Mouse (Mus musculus): ENCODE measurements around the gene 1500009C09Rik.
A peak's percentile ranks its signal among the peaks of the same experiment; 100 is the strongest.

1500009C09Rik gene

GRCm38 (mm10) chr15:82252097-82252496, at the start of gene 1500009C09Rik:
Gene 1500009C09Rik (plus strand): TSS chr15:82252397.
- DNase-seq: no peak

- DNase-seq: peak; percentile 48
Observed at GRCm38 (mm10) chr15:82203090-82203489, 49.1 kb upstream of the 1500009C09Rik start.

- peak; percentile 81 for DNase-seq
Observed at GRCm38 (mm10) chr15:82203611-82204351, 48.4 kb upstream of the 1500009C09Rik start.

- no peak for DNase-seq
Observed at GRCm38 (mm10) chr15:82204680-82205371, 47.4 kb upstream of the 1500009C09Rik start.

GRCm38 (mm10) chr15:82206365-82207104, 45.7 kb upstream of the 1500009C09Rik start:
- peak; percentile 94 for DNase-seq

- no peak for DNase-seq
Observed at GRCm38 (mm10) chr15:82207105-82207459, 45.1 kb upstream of the 1500009C09Rik start.

DNA sequence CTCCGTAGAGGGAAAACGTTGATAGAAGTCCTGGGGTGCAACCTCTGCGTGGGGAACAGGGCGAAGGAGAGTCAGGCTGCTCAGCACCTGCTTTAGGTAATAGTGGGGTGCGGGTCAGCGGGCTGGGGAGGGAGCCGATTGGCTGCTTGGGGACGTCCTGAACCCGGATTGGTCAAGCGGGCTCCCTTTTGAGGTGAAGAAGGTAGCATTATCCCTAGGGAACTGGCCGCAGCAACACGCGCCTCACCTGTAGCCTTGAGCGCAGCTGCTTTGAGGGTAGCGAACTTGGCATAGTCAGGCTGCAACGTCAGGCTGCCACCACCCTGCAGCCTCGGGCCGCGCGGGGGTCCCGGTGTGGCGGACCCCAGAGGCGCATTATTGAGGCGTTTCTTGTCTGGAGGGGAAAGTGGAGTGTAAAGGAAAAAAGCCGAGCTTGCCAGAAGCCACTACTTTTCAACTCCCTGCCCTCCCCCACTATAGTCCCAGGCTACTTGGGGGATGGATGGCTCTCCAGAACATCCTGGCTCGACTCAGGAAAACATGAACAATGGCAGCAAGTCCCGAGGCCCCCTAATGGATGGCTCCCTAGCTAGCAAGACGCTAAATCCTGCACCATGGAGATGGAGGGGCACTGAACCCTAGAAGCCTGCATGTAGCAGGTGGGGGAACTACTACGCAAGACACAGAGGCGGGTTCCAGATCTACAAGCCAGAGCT, 44.5 kb upstream of the 1500009C09Rik start:
- no peak for DNase-seq

GRCm38 (mm10) chr15:82208307-82208706, 43.9 kb upstream of the 1500009C09Rik start:
- no peak for DNase-seq

GRCm38 (mm10) chr15:82209295-82210050, 42.7 kb upstream of the 1500009C09Rik start:
- peak; percentile 42 for DNase-seq

- DNase-seq: no peak
Observed at GRCm38 (mm10) chr15:82210801-82211200, 41.4 kb upstream of the 1500009C09Rik start.

GRCm38 (mm10) chr15:82211281-82211680, 40.9 kb upstream of the 1500009C09Rik start:
- no peak for DNase-seq

DNA sequence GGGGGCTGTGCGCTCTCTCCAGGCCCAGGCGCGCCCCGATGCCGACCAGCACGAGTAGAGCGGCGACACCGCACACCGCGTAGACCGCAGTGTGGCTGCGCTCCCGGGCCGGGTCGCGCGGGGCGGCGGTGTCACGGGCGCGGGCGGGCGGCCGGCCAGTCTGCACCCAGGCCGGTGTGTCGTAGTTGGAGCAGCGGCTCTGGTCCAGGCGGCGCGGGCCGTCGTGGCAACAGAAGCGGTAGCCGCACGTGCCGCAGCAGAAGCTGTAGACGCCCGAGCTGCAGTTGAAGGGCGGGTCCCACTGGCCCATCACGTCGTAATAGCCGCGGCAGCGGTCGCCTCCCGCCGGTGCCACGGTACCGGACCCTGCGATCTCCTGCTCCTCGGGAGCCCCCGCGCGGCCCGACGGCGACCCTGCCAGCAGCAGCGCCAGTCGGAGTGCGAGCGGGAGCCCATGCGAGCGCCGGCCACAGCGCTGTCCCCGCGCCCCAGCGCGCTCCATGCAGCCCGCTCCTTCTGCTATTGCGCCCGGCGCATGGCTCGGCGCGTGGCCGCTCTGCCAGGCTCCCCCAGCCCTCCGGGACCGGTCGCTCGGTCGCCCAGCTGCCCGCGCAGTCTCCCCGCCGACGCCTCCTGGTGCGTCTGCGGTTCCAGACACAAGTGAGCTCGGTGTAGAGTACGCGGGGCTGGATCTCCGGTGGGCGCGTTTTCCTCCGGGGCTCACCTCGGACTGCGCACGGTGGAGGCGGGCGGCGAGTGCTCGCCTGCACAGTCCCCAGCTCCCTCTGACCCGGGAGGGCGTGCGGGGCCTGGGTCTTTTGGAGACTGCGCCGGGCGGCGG, 40.1 kb upstream of the 1500009C09Rik start:
- peak; percentile 61 for DNase-seq

DNA sequence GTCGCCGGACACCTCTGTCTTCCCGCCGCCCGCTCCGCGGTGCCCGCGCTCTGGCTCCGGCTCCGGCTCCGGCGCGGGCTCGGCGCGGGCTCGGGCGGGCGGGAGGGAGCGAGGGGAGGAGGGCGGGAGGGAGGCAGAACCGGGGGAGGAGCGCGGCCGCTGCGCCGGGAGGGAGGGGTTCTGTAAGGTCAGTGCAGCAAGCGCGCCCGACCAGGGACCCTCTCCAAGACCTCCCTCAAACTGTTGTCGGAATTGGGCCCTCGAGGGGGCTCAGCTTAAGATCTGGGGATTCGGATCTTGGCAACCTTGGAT, 39.5 kb upstream of the 1500009C09Rik start, which contains the start of gene Shisa8:
Gene Shisa8 (minus strand): TSS at position 64 of the 312 bp plus-strand sequence.
- peak; percentile 58 for DNase-seq

DNA sequence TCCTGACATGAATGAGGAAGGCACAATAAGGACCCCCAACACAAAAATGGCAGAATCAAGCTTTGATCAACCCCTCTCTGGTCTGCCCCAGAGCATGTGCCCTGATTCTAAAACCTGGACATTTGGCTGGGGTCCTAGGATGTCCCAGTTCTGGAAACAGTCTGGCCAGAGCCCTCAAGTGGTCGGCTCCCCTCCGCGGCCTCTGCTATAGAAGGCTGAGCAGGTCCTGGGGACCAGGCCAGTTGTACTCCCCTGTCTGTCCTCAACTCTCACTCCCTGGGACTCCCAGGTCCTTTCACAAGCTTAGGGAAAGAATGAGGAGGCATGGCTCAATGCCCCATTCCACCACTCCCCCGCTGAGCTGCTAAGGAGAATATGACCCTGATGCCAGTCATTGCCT, 39.0 kb upstream of the 1500009C09Rik start:
- DNase-seq: peak; percentile 55

GRCm38 (mm10) chr15:82215332-82216046, 36.7 kb upstream of the 1500009C09Rik start:
- peak; percentile 69 for DNase-seq

DNA sequence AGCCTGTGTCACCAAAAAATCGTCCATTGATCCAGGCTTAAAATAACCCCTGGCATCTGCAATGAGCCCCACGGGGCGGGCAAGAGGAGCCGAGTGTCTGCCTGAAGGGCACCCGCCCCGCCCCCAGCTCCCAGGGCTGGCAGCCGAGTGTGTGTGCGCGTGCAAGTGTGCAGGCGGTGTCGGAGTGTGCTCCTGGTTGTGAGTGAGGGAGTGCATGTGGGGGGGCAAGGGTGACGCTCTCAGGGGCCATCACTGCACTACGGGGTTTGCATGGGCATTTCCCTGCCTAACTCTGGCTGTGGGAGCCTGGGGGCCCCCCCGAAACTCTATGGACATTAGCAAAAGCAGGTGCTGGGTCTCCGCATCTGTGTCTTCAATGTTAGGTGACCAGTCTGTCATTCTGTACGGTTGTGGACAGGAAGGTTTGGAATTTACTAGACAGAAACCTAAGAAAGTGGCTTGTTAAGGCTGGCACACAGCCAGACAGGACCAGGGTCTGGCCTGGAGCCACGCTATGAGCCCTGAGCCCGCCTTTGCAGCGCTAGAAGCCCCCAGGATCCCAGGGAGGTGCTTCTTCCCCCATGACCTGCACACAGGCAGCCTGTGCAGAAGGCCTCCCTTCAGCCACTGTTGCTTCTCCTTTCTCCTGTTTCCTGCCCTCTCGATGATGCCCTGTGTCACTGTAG, 35.9 kb upstream of the 1500009C09Rik start:
- no peak for DNase-seq

GRCm38 (mm10) chr15:82217039-82217438, 35.2 kb upstream of the 1500009C09Rik start:
- no peak for DNase-seq

- no peak for DNase-seq
Observed at GRCm38 (mm10) chr15:82217980-82218379, 34.2 kb upstream of the 1500009C09Rik start.

DNA sequence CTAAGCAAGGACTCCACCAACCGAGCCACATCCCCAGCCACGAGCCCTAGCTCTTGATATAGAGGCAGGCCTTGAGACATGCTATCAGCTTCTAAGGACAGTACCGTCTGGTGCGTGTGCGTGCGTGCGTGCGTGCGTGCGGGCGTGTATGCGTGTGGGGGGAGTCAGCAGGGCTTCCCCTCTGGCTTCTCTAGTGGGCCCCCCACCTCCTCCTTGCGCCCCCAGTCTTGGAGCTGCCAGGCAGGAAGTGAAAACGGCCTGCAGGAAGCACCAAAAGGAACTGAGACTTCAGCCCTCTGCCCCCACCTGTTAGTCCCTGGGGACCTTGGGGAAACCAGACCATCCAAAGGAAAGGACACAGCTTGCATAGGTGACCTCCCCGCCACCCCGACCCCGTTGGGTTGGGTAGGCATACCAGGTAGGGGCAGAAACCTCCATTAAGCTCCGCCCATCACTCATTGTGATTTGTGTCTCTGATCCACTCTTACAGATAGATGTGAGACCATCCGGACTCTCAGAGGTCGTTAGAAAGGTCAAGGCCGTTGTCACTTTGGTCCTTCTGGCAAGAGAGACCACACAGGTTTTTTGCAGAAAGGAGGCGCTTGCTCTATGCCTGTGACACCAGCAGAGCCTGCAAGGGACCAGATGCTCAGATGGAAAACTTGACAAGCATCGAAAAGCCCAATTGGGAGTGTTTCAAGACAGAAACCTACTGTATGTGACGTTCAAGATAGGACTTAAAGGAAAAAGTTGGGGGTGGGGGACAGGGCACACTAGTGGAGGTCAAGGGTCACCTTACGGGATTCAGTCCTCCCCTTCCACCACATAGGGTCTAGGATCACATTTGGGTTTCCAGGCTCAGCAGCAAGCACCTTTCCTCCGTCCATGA, 33.2 kb upstream of the 1500009C09Rik start:
- DNase-seq: no peak

All from cerebellum, adult 8-10 months (tissue).